Mouse (Mus musculus): ENCODE measurements at regions not wholly inside any gene's neighbourhood (a gene's known extent, or its start where the extent isn't known, plus 50 kb on each side); places are given as distances from the start of the nearest gene placed in this dataset.

- TF ChIP-seq CTCF (IDR thresholded peaks at IDR 0.05; ENCODE audit: extremely low read depth, insufficient read depth, low read length) (no peak), POLR2A (IDR thresholded peaks at IDR 0.05; ENCODE audit: extremely low read depth, insufficient read depth, low read length) (no peak)
These were observed 333.1 kb upstream of the Atp5g3 start for GRCm38 (mm10) chr2:74244203-74244602.

Measured in cortical plate, adult 2 months (tissue).